Mouse (Mus musculus): ENCODE measurements around the gene Gm13275.
A peak's percentile ranks its signal among the peaks of the same experiment; 100 is the strongest.
"Not testable (repeated sequence)": the region's sequence is repeated elsewhere in the genome, so short reads cannot be mapped to it uniquely, and the experiment has no call there.

Gm13275 gene

GRCm38 (mm10) chr4:88793936-88794675, at the start of gene Gm13275:
Gene Gm13275 (plus strand): TSS chr4:88794487.
- DNase-seq (ENCODE audit: low spot score in 2 of 2): peak; percentile 75 to 79

GRCm38 (mm10) chr4:88749926-88750325, 44.4 kb upstream of the Gm13275 start:
- DNase-seq (ENCODE audit: low spot score in 2 of 2): no peak

- DNase-seq (ENCODE audit: low spot score in 2 of 2): peak; percentile 79 to 90
Measured at GRCm38 (mm10) chr4:88754818-88755340, 39.4 kb upstream of the Gm13275 start, which contains the start of gene Gm13271. Gene Gm13271 (plus strand): TSS chr4:88754868.

- not testable (repeated sequence) for DNase-seq (ENCODE audit: low spot score in 2 of 2)
Measured at GRCm38 (mm10) chr4:88756581-88757513, 37.4 kb upstream of the Gm13275 start.

GRCm38 (mm10) chr4:88757628-88758031, 36.7 kb upstream of the Gm13275 start:
- peak; percentile 91 to 92 for DNase-seq (ENCODE audit: low spot score in 2 of 2)

- DNase-seq (ENCODE audit: low spot score in 2 of 2): not testable (repeated sequence)
Measured at GRCm38 (mm10) chr4:88758751-88759150, 35.5 kb upstream of the Gm13275 start.

GRCm38 (mm10) chr4:88759610-88760268, 34.5 kb upstream of the Gm13275 start, which contains the start of gene Gm13283:
Gene Gm13283 (plus strand): TSS chr4:88760119.
- peak; percentile 46 to 75 for DNase-seq (ENCODE audit: low spot score in 2 of 2)

- peak; percentile 71 to 78 for DNase-seq (ENCODE audit: low spot score in 2 of 2)
Measured at GRCm38 (mm10) chr4:88760431-88760830, 33.9 kb upstream of the Gm13275 start.

- DNase-seq (ENCODE audit: low spot score in 2 of 2): peak; percentile 77 to 94
Measured at GRCm38 (mm10) chr4:88761776-88762175, 32.5 kb upstream of the Gm13275 start.

GRCm38 (mm10) chr4:88762341-88762740, 31.9 kb upstream of the Gm13275 start:
- DNase-seq (ENCODE audit: low spot score in 2 of 2): peak in 1 of 2 experiments; percentile 32

- DNase-seq (ENCODE audit: low spot score in 2 of 2): peak in 1 of 2 experiments; percentile 47
Measured at GRCm38 (mm10) chr4:88763384-88764018, 30.8 kb upstream of the Gm13275 start.

- DNase-seq (ENCODE audit: low spot score in 2 of 2): not testable (repeated sequence)
Measured at GRCm38 (mm10) chr4:88773534-88773933, 20.8 kb upstream of the Gm13275 start, which contains the start of gene Gm13290. Gene Gm13290 (plus strand): TSS chr4:88773834.

GRCm38 (mm10) chr4:88776622-88777021, 17.7 kb upstream of the Gm13275 start, which contains the start of gene Gm13289:
Gene Gm13289 (plus strand): TSS chr4:88776922.
- not testable (repeated sequence) for DNase-seq (ENCODE audit: low spot score in 2 of 2)

GRCm38 (mm10) chr4:88779550-88779949, 14.7 kb upstream of the Gm13275 start, which contains the start of gene Gm13272:
Gene Gm13272 (plus strand): TSS chr4:88779850.
- not testable (repeated sequence) for DNase-seq (ENCODE audit: low spot score in 2 of 2)

GRCm38 (mm10) chr4:88780320-88780719, 14.0 kb upstream of the Gm13275 start:
- not testable (repeated sequence) for DNase-seq (ENCODE audit: low spot score in 2 of 2)

- DNase-seq (ENCODE audit: low spot score in 2 of 2): not testable (repeated sequence)
Measured at GRCm38 (mm10) chr4:88781831-88782230, 12.5 kb upstream of the Gm13275 start, which contains the start of gene Ifnz. Gene Ifnz (plus strand): TSS chr4:88782131.

GRCm38 (mm10) chr4:88782335-88782734, 12.0 kb upstream of the Gm13275 start:
- peak in 1 of 2 experiments; percentile 20 for DNase-seq (ENCODE audit: low spot score in 2 of 2)

- not testable (repeated sequence) for DNase-seq (ENCODE audit: low spot score in 2 of 2)
Measured at GRCm38 (mm10) chr4:88785409-88785808, 8.9 kb upstream of the Gm13275 start, which contains the start of gene Gm13276. Gene Gm13276 (plus strand): TSS chr4:88785709.

- peak; percentile 59 to 60 for DNase-seq (ENCODE audit: low spot score in 2 of 2)
Measured at GRCm38 (mm10) chr4:88788402-88788801, 5.9 kb upstream of the Gm13275 start, which contains the start of gene Gm13277. Gene Gm13277 (plus strand): TSS chr4:88788632.

GRCm38 (mm10) chr4:88791250-88791649, 3.0 kb upstream of the Gm13275 start, which contains the start of gene Gm13278:
Gene Gm13278 (plus strand): TSS chr4:88791550.
- DNase-seq (ENCODE audit: low spot score in 2 of 2): not testable (repeated sequence)
